Mouse (Mus musculus): Measurements from ENCODE around the gene Nrm.

GRCm38 (mm10) chr17:35816686-35817085 lies 44.4 kb upstream of the Nrm start:
- TF ChIP-seq POLR2A (IDR thresholded peaks at IDR 0.05; ENCODE audit: borderline replicate concordance, insufficient read depth, low read length) (no peak), CTCF (IDR thresholded peaks at IDR 0.05; ENCODE audit: borderline replicate concordance, insufficient read depth, low read depth, low read length) (no peak)
